Mouse (Mus musculus): Measurements from ENCODE around the gene Pgm5.

DNA sequence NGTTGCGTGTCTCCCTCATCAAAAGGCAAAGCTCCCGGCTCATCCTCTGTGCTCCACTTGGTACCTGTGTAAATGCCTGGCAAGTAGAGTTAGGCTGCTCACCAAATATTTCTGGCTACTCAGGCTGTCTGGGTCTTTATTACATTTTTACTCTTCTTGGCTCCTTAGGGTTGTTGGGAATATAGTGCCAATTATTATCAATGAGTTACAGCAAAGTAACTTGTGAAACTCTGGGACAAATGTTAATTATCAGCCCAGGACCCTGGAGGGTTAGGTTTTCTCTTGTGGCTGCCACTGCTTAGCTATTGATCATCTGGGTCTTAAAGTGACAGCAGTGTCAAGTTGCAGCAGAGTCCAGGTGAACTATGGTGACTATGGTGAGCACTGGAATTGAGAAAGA lies 199.3 kb downstream of the Pgm5 start:
- TF ChIP-seq HCFC1 (IDR thresholded peaks at IDR 0.05; ENCODE audit: borderline replicate concordance, insufficient read depth, low read length) (no peak), MAFK (IDR thresholded peaks at IDR 0.05; ENCODE audit: insufficient read depth, low read depth, low read length) (no peak), CHD2 (IDR thresholded peaks at IDR 0.05; ENCODE audit: low read depth, low read length) (no peak), ZC3H11A (IDR thresholded peaks at IDR 0.05; ENCODE audit: borderline replicate concordance, low read depth, low read length) (no peak), ZNF384 (IDR thresholded peaks at IDR 0.05; ENCODE audit: low read depth, low read length) (no peak)

Data from ES-E14 (cell line).